Comparison of ENCODE assay signal across 23 mouse cellular contexts in genomic region chr4:111073738-111074497, GRCm38 (mm10).
A peak's percentile ranks its signal among the peaks of the same experiment; 100 is the strongest.
DNase-seq lines count a peak whose midpoint lies in the region; ATAC-seq and TF ChIP-seq lines count a peak whose summit lies in the region.
"Had no signal": no experiment of that assay in that cellular context is flagged by ENCODE, and none has a peak within 500 bp of the region (broad histone marks: within the 10 kb centered on the region; RNA-seq: fewer than 3 reads in every experiment).

No protein-coding gene starts in this region.

- WGBS in limb, embryonic 13.5 days: 36% methylated on average over 6 of the region's 7 CpGs
- 69% methylated on average over 6 of the region's 7 CpGs for WGBS in limb, embryonic 10.5 days

- TF ChIP-seq CTCF in brain, embryonic 14.5 days (IDR thresholded peaks at IDR 0.05; ENCODE audit: borderline replicate concordance, extremely low read depth, insufficient read depth, insufficient read length): no peak

- no peak overlapping the region for H3K4me2 ChIP-seq in limb, embryonic 13.5 days (replicated peaks)
- H3K4me2 ChIP-seq: heart, embryonic 13.5 days; hindbrain, embryonic 13.5 days; liver, embryonic 13.5 days had no signal

- H3K9ac ChIP-seq in limb, embryonic 13.5 days: no peak overlapping the region
- H3K9ac ChIP-seq: forebrain, postnatal 0 days; heart, embryonic 13.5 days; hindbrain, embryonic 13.5 days; liver, embryonic 13.5 days had no signal

- no peaks in the 10 kb centered on the region for H3K36me3 ChIP-seq in limb, embryonic 13.5 days
- H3K36me3 ChIP-seq in limb, embryonic 10.5 days: no peaks in the 10 kb centered on the region
- H3K36me3 ChIP-seq: heart, embryonic 13.5 days; hindbrain, embryonic 13.5 days; liver, embryonic 13.5 days had no signal

- no peaks in the 10 kb centered on the region for H3K4me1 ChIP-seq in limb, embryonic 13.5 days
- H3K4me1 ChIP-seq in limb, embryonic 10.5 days: no peaks in the 10 kb centered on the region
- H3K4me1 ChIP-seq: heart, embryonic 13.5 days; hindbrain, embryonic 13.5 days; liver, embryonic 13.5 days had no signal

- peak; percentile 42; the same call in 1 of the 2 replicates for ATAC-seq in limb, embryonic 13.5 days (ENCODE audit: low FRiP score, low read depth)
- ATAC-seq: CD4-positive, CD25-positive, alpha-beta regulatory T cell, adult 4 months; intestine, embryonic 16.5 days had no signal

- no peaks in the 10 kb centered on the region for H3K9me3 ChIP-seq in limb, embryonic 13.5 days
- no peaks in the 10 kb centered on the region for H3K9me3 ChIP-seq in limb, embryonic 10.5 days (replicated peaks)
- H3K9me3 ChIP-seq: heart, embryonic 13.5 days; hindbrain, embryonic 13.5 days; liver, embryonic 13.5 days had no signal

- no peak for TF ChIP-seq POLR2A in brain, embryonic 14.5 days (IDR thresholded peaks at IDR 0.05; ENCODE audit: borderline replicate concordance, extremely low read depth, insufficient read depth, insufficient read length, poor library complexity, severe bottlenecking)

- H3K4me3 ChIP-seq in limb, embryonic 13.5 days: no peak overlapping the region
- H3K4me3 ChIP-seq in limb, embryonic 10.5 days: no peak overlapping the region
- H3K4me3 ChIP-seq: heart, embryonic 13.5 days; hindbrain, embryonic 13.5 days; liver, embryonic 13.5 days had no signal

- peak; percentile 3 for DNase-seq in embryo, embryonic 10.5 days (ENCODE audit: low spot score)
- DNase-seq in embryo, embryonic 9.5 days (ENCODE audit: extremely low spot score): no peak
- no peak for DNase-seq in limb, embryonic 10.5 days (ENCODE audit: low spot score)
- peak; percentile 13 for DNase-seq in ES-CJ7 (ENCODE audit: low read depth, low spot score)
- peak; percentile 13 for DNase-seq in brain, embryonic 14.5 days (ENCODE audit: low read depth)
- DNase-seq in frontal cortex, postnatal 25 days (ENCODE audit: low spot score in 2 of 2): no peak
- DNase-seq: adrenal gland, postnatal 10 days; cerebellum, adult 9-11 months; forebrain, postnatal 0 days; gastrocnemius, postnatal 25 days; heart, adult 18-20 months; heart, postnatal 14 days; kidney, adult 9 months; kidney, postnatal 25 days; liver, embryonic 13.5 days; lung, adult 2 months; lung, postnatal 14 days; midbrain, embryonic 14.5 days had no signal

- no peaks in the 10 kb centered on the region for H3K27me3 ChIP-seq in limb, embryonic 13.5 days
- no peaks in the 10 kb centered on the region for H3K27me3 ChIP-seq in limb, embryonic 10.5 days (ENCODE audit: low read depth, poor library complexity, severe bottlenecking)
- H3K27me3 ChIP-seq: heart, embryonic 13.5 days; hindbrain, embryonic 13.5 days; liver, embryonic 13.5 days had no signal

- H3K27ac ChIP-seq in limb, embryonic 13.5 days: no peak overlapping the region
- no peak overlapping the region for H3K27ac ChIP-seq in limb, embryonic 10.5 days
- H3K27ac ChIP-seq: heart, embryonic 13.5 days; hindbrain, embryonic 13.5 days; liver, embryonic 13.5 days had no signal

Comparison
In these comparisons a context has a peak if more than half of its experiments do, and no peak if none do; other contexts are left out.
1. DNase-seq: peak in embryo, embryonic 10.5 days (single experiment), ES-CJ7 (single experiment) and brain, embryonic 14.5 days (single experiment); none in embryo, embryonic 9.5 days (single experiment), limb, embryonic 10.5 days (single experiment) and frontal cortex, postnatal 25 days (0 of 2).